Mouse (Mus musculus): Measurements from ENCODE around the gene Krtap24-1. TPM values are rescaled to one million over a fixed set of nuclear protein-coding genes. Genes with fewer than 3 reads are reported as not detected.

Krtap24-1 gene
- polyA plus RNA-seq, 1 experiment: not detected

GRCm38 (mm10) chr16:88563045-88563913, 48.8 kb downstream of the Krtap24-1 start, which contains the start of gene Cldn8:
TSS of gene Cldn8 (minus strand) at chr16:88563183.
- DNase-seq (ENCODE audit: low spot score): no peak

GRCm38 (mm10) chr16:88561617-88562164, 50.4 kb downstream of the Krtap24-1 start:
- DNase-seq (ENCODE audit: low spot score): no peak

Other genes starting within 250 kb of the Krtap24-1 start
- gene Cldn17, start 105.3 kb downstream of the Krtap24-1 start, polyA plus RNA-seq (2012; rRNA removed): not detected in 2 replicates
- 61.8 and 94.6 TPM in 2 replicates for gene Cldn8, start 49.1 kb downstream of the Krtap24-1 start, polyA plus RNA-seq (2012; rRNA removed)
- not detected in 2 replicates for gene 2310079G19Rik, start 15.4 kb upstream of the Krtap24-1 start, polyA plus RNA-seq (2012; rRNA removed)
- not detected in 2 replicates for gene Krtap26-1, start 35.5 kb upstream of the Krtap24-1 start, polyA plus RNA-seq (2012; rRNA removed)
- not detected in 2 replicates for gene Krtap27-1, start 59.4 kb upstream of the Krtap24-1 start, polyA plus RNA-seq (2012; rRNA removed)
- gene 2310061N02Rik, start 95.7 kb upstream of the Krtap24-1 start, polyA plus RNA-seq (2012; rRNA removed): not detected in 2 replicates
- not detected in 2 replicates for gene Krtap13-1, start 116.6 kb upstream of the Krtap24-1 start, polyA plus RNA-seq (2012; rRNA removed)
- not detected in 2 replicates for gene Krtap13, start 139.4 kb upstream of the Krtap24-1 start, polyA plus RNA-seq (2012; rRNA removed)
- not detected in 2 replicates for gene 2310034C09Rik, start 146.6 kb upstream of the Krtap24-1 start, polyA plus RNA-seq (2012; rRNA removed)
- gene 2310057N15Rik, start 161.9 kb upstream of the Krtap24-1 start, polyA plus RNA-seq (2012; rRNA removed): not detected in 2 replicates
- not detected in 2 replicates for gene Gm5965, start 165.6 kb upstream of the Krtap24-1 start, polyA plus RNA-seq (2012; rRNA removed)
- gene Gm20741, start 199.9 kb upstream of the Krtap24-1 start, polyA plus RNA-seq (2012; rRNA removed): not detected in 2 replicates
- gene Krtap15, start 207.9 kb upstream of the Krtap24-1 start, polyA plus RNA-seq (2012; rRNA removed): not detected in 2 replicates
- not detected in 2 replicates for gene Krtap14, start 213.9 kb upstream of the Krtap24-1 start, polyA plus RNA-seq (2012; rRNA removed)

All from urinary bladder, adult 2 months (tissue).